Mouse (Mus musculus): ENCODE measurements at regions not wholly inside any gene's neighbourhood (a gene's known extent, or its start where the extent isn't known, plus 50 kb on each side); places are given as distances from the start of the nearest gene placed in this dataset.
A peak's percentile ranks its signal among the peaks of the same experiment; 100 is the strongest.

DNA sequence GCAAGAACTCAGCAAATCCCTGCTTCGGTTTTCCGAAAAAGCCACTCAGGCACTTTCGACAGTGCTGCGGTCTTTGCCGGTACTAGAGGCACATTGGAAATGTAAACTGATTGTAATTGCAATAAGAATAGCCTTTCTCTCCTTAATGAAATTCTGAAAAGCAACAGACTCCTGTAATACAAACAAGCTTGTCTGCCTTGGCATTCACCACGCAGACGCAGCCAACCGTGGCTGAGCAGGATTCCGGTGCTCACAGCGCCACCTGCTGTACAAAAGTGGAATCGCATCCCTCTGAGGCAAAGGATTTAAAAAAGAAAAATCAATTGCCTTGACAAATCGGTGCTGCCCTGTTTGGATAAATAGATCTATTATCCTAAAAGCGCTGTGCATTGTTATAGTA lies 2395.2 kb upstream of the 5930422O12Rik start:
- no peak for TF ChIP-seq POLR2A (IDR thresholded peaks at IDR 0.05; ENCODE audit: control insufficient read depth, extremely low read depth, insufficient read depth, low read length, poor library complexity)
- TF ChIP-seq CTCF (IDR thresholded peaks at IDR 0.05; ENCODE audit: borderline replicate concordance, control insufficient read depth, extremely low read depth, insufficient read depth, low read length, poor library complexity): peak; percentile 90
